Mouse (Mus musculus): Measurements from ENCODE around the gene Pnmt. TPM values are rescaled to one million over a fixed set of nuclear protein-coding genes. Genes with fewer than 3 reads are reported as not detected.

The Pnmt gene
- polyA plus RNA-seq, 1 experiment from 2014 or later, result 0.73 TPM

DNA sequence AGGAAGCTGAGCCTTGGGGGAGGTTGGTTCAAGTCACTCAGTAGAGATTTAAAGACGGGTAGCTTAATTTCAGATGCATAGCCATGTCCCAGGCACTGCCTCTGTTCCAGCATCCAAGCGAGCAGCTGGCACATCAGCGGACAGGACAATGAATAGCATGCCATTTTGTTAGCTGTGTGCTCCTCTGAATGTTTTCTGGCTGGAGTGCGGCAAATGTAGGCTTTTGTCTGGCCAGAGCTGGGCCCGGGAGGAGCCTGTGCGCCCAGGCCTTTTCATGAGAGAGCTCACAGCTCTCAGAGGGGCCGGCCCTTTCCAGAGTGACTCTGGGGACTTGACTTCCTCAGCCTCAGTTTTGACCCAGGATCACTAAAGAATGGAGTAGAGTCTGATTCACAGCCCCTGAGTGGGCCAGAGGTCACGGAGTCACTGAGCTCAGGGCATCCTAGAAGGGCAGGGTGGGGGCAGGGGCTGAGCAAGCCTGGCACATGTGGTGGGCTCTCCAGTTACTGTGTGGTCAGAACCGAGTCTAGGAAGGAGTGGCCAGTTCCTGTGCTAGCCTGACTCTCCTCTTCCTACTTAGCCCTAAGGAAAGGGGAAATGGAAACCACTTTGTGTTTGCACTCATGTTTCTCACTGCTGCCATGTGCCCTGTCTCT is 25.3 kb upstream of the Pnmt start:
- H3K4me1 ChIP-seq (replicated peaks), result peaks cover 52% of the 10 kb centered on the region
- peak overlapping the region; percentile 55 for H3K9ac ChIP-seq
- H3K9me3 ChIP-seq, result no peaks in the 10 kb centered on the region
- no peak for ATAC-seq (ENCODE audit: low read depth)
- peak overlapping the region; percentile 89 for H3K4me2 ChIP-seq
- no peaks in the 10 kb centered on the region for H3K36me3 ChIP-seq
- 25% methylated on average over 9 of the region's 9 CpGs for WGBS
- no peaks in the 10 kb centered on the region for H3K27me3 ChIP-seq
- no peak overlapping the region for H3K4me3 ChIP-seq
- peak overlapping the region; percentile 72 for H3K27ac ChIP-seq (replicated peaks)

DNA sequence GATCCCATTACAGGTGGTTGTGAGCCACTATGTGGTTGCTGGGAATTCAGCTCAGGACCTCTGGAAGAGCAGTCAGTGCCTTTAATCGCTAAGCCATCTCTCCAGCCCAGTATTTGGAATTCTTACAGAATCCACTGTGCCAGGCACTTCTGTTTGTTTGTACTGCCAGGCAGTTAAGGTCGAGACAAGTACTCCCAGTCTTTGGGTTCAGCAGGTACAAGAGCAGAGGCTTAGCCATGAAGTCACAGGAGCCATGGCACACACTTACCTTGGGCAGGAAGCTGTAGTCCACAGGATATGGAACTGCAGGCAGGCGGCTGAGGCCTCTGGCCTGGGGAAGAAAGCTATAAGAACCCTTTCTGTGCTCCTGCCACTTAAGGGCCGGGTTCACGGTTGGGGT is 22.4 kb upstream of the Pnmt start:
- 84% methylated on average over 5 of the region's 5 CpGs for WGBS
- peaks cover 39% of the 10 kb centered on the region for H3K4me1 ChIP-seq (replicated peaks)
- no peak for ATAC-seq (ENCODE audit: low read depth)

DNA sequence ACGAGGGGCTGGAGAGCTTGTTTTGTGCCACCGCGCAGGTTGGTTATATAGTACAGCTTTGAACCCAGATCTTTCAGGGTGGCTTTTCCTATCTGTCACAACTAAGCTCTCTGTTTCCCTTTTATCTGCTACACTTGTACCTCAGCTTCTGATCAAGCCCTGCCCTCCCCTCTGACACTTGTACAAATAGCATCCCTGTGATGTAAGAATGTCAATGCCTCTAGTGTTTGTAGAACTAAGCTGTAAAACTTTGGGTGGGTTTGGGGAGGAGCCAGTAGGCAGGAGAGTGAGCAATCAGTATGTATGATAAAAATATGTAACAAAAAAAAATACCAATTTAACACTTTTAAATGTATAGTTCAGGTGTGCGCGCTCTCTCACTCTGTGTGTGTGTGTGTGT is 21.8 kb upstream of the Pnmt start:
- no peak for ATAC-seq (ENCODE audit: low read depth)
- Histone ChIP-seq H3K27ac (replicated peaks) (no peak overlapping the region), H3K4me1 (replicated peaks) (peaks cover 33% of the 10 kb centered on the region), H3K9ac (no peak overlapping the region), H3K4me2 (no peak overlapping the region), H3K4me3 (no peak overlapping the region), H3K27me3 (no peaks in the 10 kb centered on the region), H3K36me3 (no peaks in the 10 kb centered on the region), H3K9me3 (no peaks in the 10 kb centered on the region)
- WGBS, result 93% methylated on average over 5 of the region's 5 CpGs

More for the DNA sequence above, 22.4 kb upstream of the Pnmt start:
- Histone ChIP-seq H3K36me3 (no peaks in the 10 kb centered on the region), H3K4me2 (no peak overlapping the region), H3K4me3 (no peak overlapping the region), H3K9ac (0 out of 2 replicates have a peak overlapping the region, but pooled peaks have one; percentile 22), H3K9me3 (no peaks in the 10 kb centered on the region), H3K27ac (replicated peaks) (no peak overlapping the region), H3K27me3 (no peaks in the 10 kb centered on the region)

DNA sequence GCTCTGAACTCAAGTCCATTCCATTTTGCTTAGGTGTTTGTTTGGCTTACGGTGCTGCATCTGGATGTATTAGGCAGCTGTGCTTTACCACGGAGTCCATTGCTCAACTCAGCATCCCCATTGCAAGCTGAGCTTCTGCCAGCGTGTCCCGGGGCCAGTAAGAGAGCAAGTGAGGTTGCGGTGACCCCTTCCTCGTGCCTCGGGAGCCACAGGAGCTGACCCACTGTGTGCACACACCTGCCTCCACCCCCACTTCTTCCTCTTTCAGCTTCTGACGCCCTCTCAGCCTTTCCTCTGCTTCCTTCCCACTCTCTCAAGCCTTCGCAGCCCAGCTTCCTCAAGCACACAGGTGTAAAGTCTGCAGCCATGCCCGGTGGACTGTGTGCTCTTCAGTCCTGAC is 20.0 kb upstream of the Pnmt start:
- 82% methylated on average over 10 of the region's 10 CpGs for WGBS
- H3K4me1 ChIP-seq (replicated peaks), result peaks cover 22% of the 10 kb centered on the region
- H3K27me3 ChIP-seq, result no peaks in the 10 kb centered on the region
- H3K9ac ChIP-seq, result no peak overlapping the region
- no peak for ATAC-seq (ENCODE audit: low read depth)
- no peak overlapping the region for H3K4me2 ChIP-seq
- H3K9me3 ChIP-seq, result no peaks in the 10 kb centered on the region
- H3K27ac ChIP-seq (replicated peaks), result no peak overlapping the region
- no peak overlapping the region for H3K4me3 ChIP-seq
- H3K36me3 ChIP-seq, result no peaks in the 10 kb centered on the region

DNA sequence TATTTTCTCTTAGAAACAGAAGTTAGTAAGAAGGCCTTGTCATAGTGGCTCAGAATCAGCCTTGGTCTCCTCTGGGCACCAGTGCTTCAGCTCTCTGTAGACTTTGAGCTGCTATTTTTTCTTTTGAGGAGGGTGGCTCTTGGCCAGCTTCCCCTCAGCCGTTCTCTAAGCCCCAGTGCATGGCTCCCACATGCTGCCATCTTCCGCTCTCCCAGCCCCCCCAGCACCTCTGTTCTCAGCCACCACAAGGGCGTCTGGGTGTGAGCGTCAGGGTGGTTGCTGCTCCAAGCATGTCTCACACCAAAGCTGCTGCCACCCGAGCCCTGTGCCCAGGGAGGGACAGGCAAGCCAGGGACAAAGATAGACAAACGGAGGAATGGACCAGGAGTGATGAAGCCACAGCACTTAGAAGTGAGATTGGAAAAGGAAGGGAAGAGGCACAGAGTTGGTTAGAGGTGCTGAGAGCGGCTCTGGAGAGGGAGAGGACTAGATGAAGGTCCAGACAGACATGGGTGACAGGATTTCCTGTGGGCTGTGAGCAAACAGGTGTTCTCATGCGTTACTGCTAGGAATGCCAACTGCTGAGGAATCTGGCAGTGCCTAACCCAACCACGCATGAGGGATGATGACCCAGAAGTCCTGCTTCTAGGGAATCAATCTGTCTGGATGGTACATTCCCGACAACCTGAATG is 18.9 kb upstream of the Pnmt start:
- Histone ChIP-seq H3K9ac (no peak overlapping the region), H3K4me2 (no peak overlapping the region), H3K4me3 (no peak overlapping the region), H3K27me3 (no peaks in the 10 kb centered on the region), H3K36me3 (no peaks in the 10 kb centered on the region), H3K4me1 (replicated peaks) (peaks cover 22% of the 10 kb centered on the region), H3K9me3 (no peaks in the 10 kb centered on the region), H3K27ac (replicated peaks) (no peak overlapping the region)
- ATAC-seq (ENCODE audit: low read depth), result no peak
- WGBS, result 84% methylated on average over 10 of the region's 10 CpGs

DNA sequence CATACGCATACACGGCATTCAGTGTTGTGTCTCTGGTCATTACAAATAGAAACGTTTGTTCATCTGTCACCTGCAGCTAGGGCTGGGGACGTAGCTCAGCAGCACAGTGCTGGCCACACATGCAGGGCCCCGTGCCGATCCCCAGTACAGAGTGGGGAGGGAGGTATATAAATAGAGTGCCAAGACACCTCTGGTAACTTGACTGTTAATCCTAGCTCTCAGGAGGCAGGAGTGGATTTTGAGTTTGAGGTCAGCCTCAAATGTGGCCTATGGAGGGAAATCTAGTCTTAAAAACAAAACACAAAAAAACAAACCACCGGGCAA is 18.4 kb upstream of the Pnmt start:
- WGBS, result 87% methylated on average over 7 of the region's 7 CpGs
- H3K4me2 ChIP-seq, result no peak overlapping the region
- ATAC-seq (ENCODE audit: low read depth), result no peak

DNA sequence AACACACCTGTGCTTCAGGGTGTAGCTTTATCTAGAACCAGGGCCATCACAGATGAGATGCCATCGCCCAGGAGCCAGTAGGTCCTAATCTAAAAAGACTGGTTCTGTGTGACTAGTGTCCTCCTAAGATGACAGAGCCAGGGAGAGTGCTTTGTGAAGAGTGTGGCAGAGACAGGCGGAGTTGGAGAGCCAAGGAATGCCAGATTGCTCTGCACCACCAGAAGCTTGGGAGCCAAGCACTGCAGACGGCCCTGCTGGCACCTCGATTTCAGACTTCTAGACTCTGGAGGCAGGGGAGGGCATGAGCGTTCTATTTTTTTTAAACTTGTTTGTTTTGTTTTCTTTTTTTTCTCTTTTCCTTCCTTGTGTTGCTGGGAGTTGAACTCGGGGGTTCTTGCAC is 16.9 kb upstream of the Pnmt start:
- no peak for ATAC-seq (ENCODE audit: low read depth)
- H3K27ac ChIP-seq (replicated peaks), result no peak overlapping the region
- H3K4me1 ChIP-seq (replicated peaks), result peaks cover 22% of the 10 kb centered on the region
- H3K36me3 ChIP-seq, result no peaks in the 10 kb centered on the region
- H3K4me3 ChIP-seq, result no peak overlapping the region
- no peak overlapping the region for H3K4me2 ChIP-seq
- 85% methylated on average over 6 of the region's 6 CpGs for WGBS
- H3K9me3 ChIP-seq, result no peaks in the 10 kb centered on the region
- H3K27me3 ChIP-seq, result no peaks in the 10 kb centered on the region
- no peak overlapping the region for H3K9ac ChIP-seq

More for the DNA sequence above, 18.4 kb upstream of the Pnmt start:
- Histone ChIP-seq H3K9ac (no peak overlapping the region), H3K27ac (replicated peaks) (no peak overlapping the region), H3K27me3 (no peaks in the 10 kb centered on the region), H3K36me3 (no peaks in the 10 kb centered on the region), H3K4me1 (replicated peaks) (peaks cover 22% of the 10 kb centered on the region), H3K9me3 (no peaks in the 10 kb centered on the region), H3K4me3 (no peak overlapping the region)

DNA sequence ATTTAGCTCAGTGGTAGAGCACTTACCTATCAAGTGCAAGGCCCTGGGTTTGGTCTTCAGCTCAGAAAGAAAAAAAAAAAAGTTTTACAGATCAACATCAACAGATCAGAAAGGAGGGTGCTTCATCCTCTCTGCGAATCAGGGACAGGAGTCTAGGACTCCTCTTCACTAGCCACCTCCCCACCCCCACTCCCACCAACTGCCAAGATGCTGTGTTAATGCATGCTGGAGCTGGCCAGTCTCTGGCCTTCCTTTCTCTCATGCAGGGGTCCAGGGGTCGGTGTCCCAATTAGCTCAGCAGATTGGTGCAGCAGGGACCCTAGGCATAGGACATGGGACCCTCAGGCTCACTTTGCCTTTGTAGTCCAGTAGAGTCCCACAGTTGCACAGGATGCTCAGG is 15.7 kb upstream of the Pnmt start:
- H3K9ac ChIP-seq, result no peak overlapping the region
- no peaks in the 10 kb centered on the region for H3K27me3 ChIP-seq
- WGBS, result 87% methylated on average over 2 of the region's 2 CpGs
- no peak overlapping the region for H3K4me3 ChIP-seq
- H3K36me3 ChIP-seq, result peaks cover 12% of the 10 kb centered on the region
- no peak for ATAC-seq (ENCODE audit: low read depth)
- H3K27ac ChIP-seq (replicated peaks), result no peak overlapping the region
- H3K4me2 ChIP-seq, result no peak overlapping the region
- H3K4me1 ChIP-seq (replicated peaks), result peaks cover 22% of the 10 kb centered on the region
- no peaks in the 10 kb centered on the region for H3K9me3 ChIP-seq

DNA sequence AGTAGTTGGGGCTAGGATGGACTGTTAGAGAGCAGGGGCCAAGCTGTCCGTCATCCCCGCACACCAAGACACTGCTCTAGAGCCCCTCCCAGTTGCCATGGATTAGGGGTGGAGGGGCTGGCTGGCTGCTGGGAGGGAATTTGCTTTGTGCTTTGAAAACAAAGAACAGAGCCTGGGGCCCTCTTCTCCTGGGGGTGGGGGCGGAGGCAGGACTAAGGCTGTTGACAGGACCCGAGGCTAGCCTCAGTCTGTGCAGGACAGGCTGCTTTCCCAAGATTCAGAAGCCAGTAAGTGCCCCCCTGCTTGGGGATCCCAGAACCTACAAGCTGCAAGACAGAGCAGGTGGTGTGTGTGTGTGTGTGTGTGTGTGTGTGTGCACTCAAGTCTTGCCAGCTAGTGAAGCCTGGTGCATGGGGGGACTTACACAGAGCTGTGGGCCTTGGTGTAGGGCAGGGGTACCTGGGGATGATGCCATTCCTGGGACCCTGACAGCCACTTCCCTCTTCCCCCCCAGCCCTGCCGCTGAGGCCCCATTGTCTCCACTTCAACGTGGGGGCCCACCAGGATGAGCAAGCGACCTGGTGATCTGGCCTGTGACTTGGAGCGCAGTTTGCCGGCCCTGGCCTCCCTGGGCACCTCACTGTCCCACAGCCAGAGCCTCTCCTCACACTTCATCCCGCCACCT is 14.6 kb upstream of the Pnmt start:
- H3K27ac ChIP-seq (replicated peaks), result peak overlapping the region; percentile 52
- H3K4me2 ChIP-seq, result 0 out of 2 replicates have a peak overlapping the region, but pooled peaks have one; percentile 14
- H3K27me3 ChIP-seq, result no peaks in the 10 kb centered on the region
- 34% methylated on average over 10 of the region's 10 CpGs for WGBS
- H3K9ac ChIP-seq, result peak overlapping the region; percentile 8; the same call in 1 of the 2 replicates
- H3K9me3 ChIP-seq, result no peaks in the 10 kb centered on the region
- ATAC-seq (ENCODE audit: low read depth), result peak; percentile 56
- H3K4me3 ChIP-seq, result no peak overlapping the region
- peaks cover 22% of the 10 kb centered on the region for H3K4me1 ChIP-seq (replicated peaks)
- H3K36me3 ChIP-seq, result peaks cover 23% of the 10 kb centered on the region

DNA sequence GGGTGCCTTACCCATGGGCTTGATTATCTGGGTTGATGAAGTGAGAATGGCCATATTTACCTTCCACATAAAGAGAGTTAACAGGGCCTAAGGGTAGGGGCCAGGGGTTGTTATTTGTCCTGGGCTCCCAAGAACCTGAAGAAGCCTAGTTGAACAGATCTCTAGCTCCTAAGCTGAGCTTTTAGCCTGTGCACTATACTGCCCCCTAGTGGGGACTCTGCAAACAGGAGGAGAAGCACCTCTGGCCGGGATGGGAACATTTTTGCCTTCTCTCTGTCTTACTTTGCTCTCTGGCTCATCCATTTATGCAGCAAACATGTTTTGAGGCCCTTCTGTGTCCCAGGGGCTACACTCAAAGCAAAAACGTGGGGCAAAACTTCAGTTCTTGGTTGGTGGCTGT is 13.8 kb upstream of the Pnmt start:
- WGBS, result 5% methylated on average over 2 of the region's 2 CpGs
- ATAC-seq (ENCODE audit: low read depth), result no peak
- Histone ChIP-seq H3K4me3 (no peak overlapping the region), H3K27ac (replicated peaks) (0 out of 2 replicates have a peak overlapping the region, but pooled peaks have one; percentile 52), H3K27me3 (no peaks in the 10 kb centered on the region), H3K9me3 (no peaks in the 10 kb centered on the region), H3K36me3 (peaks cover 30% of the 10 kb centered on the region), H3K9ac (no peak overlapping the region), H3K4me2 (0 out of 2 replicates have a peak overlapping the region, but pooled peaks have one; percentile 14), H3K4me1 (replicated peaks) (peaks cover 22% of the 10 kb centered on the region)

DNA sequence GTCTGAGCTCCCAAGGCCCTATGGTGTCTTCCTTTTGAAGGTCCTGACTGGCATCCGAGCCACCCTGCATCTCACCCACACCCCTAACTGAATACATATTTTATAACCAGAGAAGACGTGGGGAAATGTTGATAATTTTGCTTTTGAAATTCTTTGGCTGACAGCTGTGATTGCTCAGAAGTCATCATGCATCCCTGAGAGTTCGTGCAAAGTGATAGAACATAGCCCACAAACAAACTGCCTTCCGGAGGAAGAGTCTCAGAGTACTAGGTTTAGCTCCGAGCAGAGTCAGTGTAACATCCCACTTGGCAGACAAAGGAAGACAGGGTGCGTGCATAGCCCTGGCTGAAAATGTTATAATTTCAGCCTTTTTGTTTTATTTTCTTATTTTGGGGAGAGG is 13.0 kb upstream of the Pnmt start:
- Histone ChIP-seq H3K9ac (no peak overlapping the region), H3K4me1 (replicated peaks) (peaks cover 22% of the 10 kb centered on the region)
- WGBS, result 90% methylated on average over 6 of the region's 6 CpGs

DNA sequence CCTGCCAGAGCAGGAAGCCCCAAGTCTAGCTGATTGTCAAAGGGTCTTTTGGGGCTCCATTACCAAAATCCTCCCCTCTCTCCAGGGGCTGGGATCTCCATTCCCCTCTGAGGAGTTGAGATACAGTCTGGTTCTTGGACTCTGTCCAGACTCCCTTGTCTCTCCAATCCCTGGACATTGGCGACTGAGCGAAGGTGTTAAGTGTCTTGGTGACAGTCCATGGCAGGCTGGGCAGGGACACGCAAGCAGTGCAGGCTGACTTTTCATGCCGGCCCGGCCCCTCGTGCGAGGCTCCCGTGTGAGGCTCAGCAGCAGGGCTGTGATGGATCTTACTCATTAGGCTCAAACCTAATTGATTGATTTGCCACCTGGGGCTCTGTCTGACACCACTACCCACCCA is 12.0 kb upstream of the Pnmt start:
- H3K4me1 ChIP-seq (replicated peaks), result peaks cover 22% of the 10 kb centered on the region
- no peak overlapping the region for H3K9ac ChIP-seq
- no peaks in the 10 kb centered on the region for H3K9me3 ChIP-seq
- ATAC-seq (ENCODE audit: low read depth), result no peak
- H3K4me3 ChIP-seq, result no peak overlapping the region
- H3K4me2 ChIP-seq, result no peak overlapping the region
- no peak overlapping the region for H3K27ac ChIP-seq (replicated peaks)
- WGBS, result 64% methylated on average over 8 of the region's 8 CpGs
- no peaks in the 10 kb centered on the region for H3K27me3 ChIP-seq
- H3K36me3 ChIP-seq, result peaks cover 48% of the 10 kb centered on the region

More for the DNA sequence above, 13.0 kb upstream of the Pnmt start:
- no peak for ATAC-seq (ENCODE audit: low read depth)
- H3K9me3 ChIP-seq, result no peaks in the 10 kb centered on the region
- H3K27me3 ChIP-seq, result no peaks in the 10 kb centered on the region
- no peak overlapping the region for H3K4me2 ChIP-seq
- no peak overlapping the region for H3K27ac ChIP-seq (replicated peaks)
- peaks cover 38% of the 10 kb centered on the region for H3K36me3 ChIP-seq
- no peak overlapping the region for H3K4me3 ChIP-seq

All from neural tube, embryonic 13.5 days (tissue).